Mouse (Mus musculus) lung, embryonic 14.5 days (tissue): ENCODE results near the gene Insl3. TPM values are rescaled to one million over a fixed set of nuclear protein-coding genes. Genes with fewer than 3 reads are reported as not detected.

ENCODE experiments used
- ATAC-seq: fragments of 200-750 bp; cut with Nextera tagmentation; 2 replicates; pipeline ENCODE4 v1.8.0; 2017; ENCODE audit warnings: mild to moderate bottlenecking, moderate TSS enrichment, moderate library complexity; ENCODE audit not compliant: insufficient read depth
- DNase-seq: peaks from one replicate; pipeline ENCODE4 v3.0.0-alpha.2; 2015
- H3K27ac ChIP-seq: fragments of 300-500 bp; sonication (generic); 2 replicates; pipeline ENCODE4 v1.5.1; 2014; ENCODE audit warnings: low read depth, mild to moderate bottlenecking, moderate library complexity
- H3K27me3 ChIP-seq: fragments of 300-500 bp; sonication (generic); 2 replicates; pipeline ENCODE4 v1.6.1; 2014; ENCODE audit warnings: low read length, control low read depth; ENCODE audit not compliant: insufficient read depth
- H3K36me3 ChIP-seq: fragments of 300-500 bp; sonication (generic); 2 replicates; pipeline ENCODE4 v1.6.1; 2014; ENCODE audit warnings: control low read depth; ENCODE audit not compliant: insufficient read depth
- H3K4me1 ChIP-seq: fragments of 300-500 bp; sonication (generic); 2 replicates; pipeline ENCODE4 v1.6.1; 2014; ENCODE audit warnings: antibody characterized with exemption, control low read depth; ENCODE audit not compliant: insufficient read depth
- H3K4me2 ChIP-seq: fragments of 300-500 bp; sonication (generic); 2 replicates; pipeline ENCODE4 v1.6.1; 2014; ENCODE audit warnings: mild to moderate bottlenecking
- H3K4me3 ChIP-seq: fragments of 300-500 bp; sonication (generic); 2 replicates; pipeline ENCODE4 v1.5.1; 2014; ENCODE audit warnings: low read depth, low read length
- H3K9ac ChIP-seq: fragments of 300-500 bp; sonication (generic); 2 replicates; pipeline ENCODE4 v1.6.1; 2014
- H3K9me3 ChIP-seq: fragments of 300-500 bp; sonication (generic); 2 replicates; pipeline ENCODE4 v1.6.1; 2016; ENCODE audit warnings: low read depth, low read length, control low read depth
- CTCF ChIP-seq: IDR thresholded peaks from 2 replicates; pipeline ENCODE4 v1.5.1; 2016; ENCODE audit warnings: antibody characterized with exemption, low read depth
- WGBS: fragments of 180-500 bp; shearing (Covaris S2); extraction: QIAGEN DNeasy Blood & Tissue Kit; methylation state at CpG from one replicate; pipeline ENCODE4 v1.1.7; 2014; 5-methylcytosine and 5-hydroxymethylcytosine counted together
- polyA plus RNA-seq: library from polyadenylated mRNA; unstranded; fragments of >200 nt; fragmentation: Nextera tagmentation; extraction: Ambion mirVana; gene quantifications from 2 replicates; pipeline ENCODE4 v1.2.1, GENCODE M21; 2014

The Insl3 gene
- polyA plus RNA-seq, 1 experiment from 2014 or later = 1.0 TPM

GRCm38 (mm10) chr8:71719218-71719617 lies 30.2 kb downstream of the Insl3 start:
- no peak overlapping the region for H3K9ac ChIP-seq
- H3K36me3 ChIP-seq = no peaks in the 10 kb centered on the region
- H3K4me2 ChIP-seq = no peak overlapping the region
- H3K4me3 ChIP-seq = no peak overlapping the region
- WGBS = 45% methylated on average over 4 of the region's 4 CpGs
- DNase-seq = no peak
- ATAC-seq = no peak
- no peaks in the 10 kb centered on the region for H3K4me1 ChIP-seq
- H3K9me3 ChIP-seq = no peaks in the 10 kb centered on the region
- H3K27ac ChIP-seq = no peak overlapping the region
- TF ChIP-seq CTCF = no peak
- H3K27me3 ChIP-seq = no peaks in the 10 kb centered on the region; the same call in 1 of the 2 replicates

GRCm38 (mm10) chr8:71719928-71720457 lies 31.0 kb downstream of the Insl3 start:
- no peak overlapping the region for H3K4me2 ChIP-seq
- no peaks in the 10 kb centered on the region for H3K9me3 ChIP-seq
- H3K4me1 ChIP-seq = no peaks in the 10 kb centered on the region
- H3K4me3 ChIP-seq = no peak overlapping the region
- TF ChIP-seq CTCF = no peak
- H3K27me3 ChIP-seq = peaks cover 8% of the 10 kb centered on the region
- ATAC-seq = no peak
- peak; percentile 50 for DNase-seq
- H3K9ac ChIP-seq = no peak overlapping the region
- WGBS = 39% methylated on average over 7 of the region's 7 CpGs
- no peaks in the 10 kb centered on the region for H3K36me3 ChIP-seq
- no peak overlapping the region for H3K27ac ChIP-seq

- Histone ChIP-seq H3K4me2 (no peak overlapping the region), H3K27ac (no peak overlapping the region), H3K4me1 (no peaks in the 10 kb centered on the region), H3K9ac (no peak overlapping the region), H3K36me3 (no peaks in the 10 kb centered on the region), H3K27me3 (peaks cover 22% of the 10 kb centered on the region), H3K9me3 (no peaks in the 10 kb centered on the region), H3K4me3 (no peak overlapping the region)
- ATAC-seq (no peak), DNase-seq (no peak)
- 56% methylated on average over 14 of the region's 14 CpGs for WGBS
- TF ChIP-seq CTCF = no peak
These were observed 34.1 kb downstream of the Insl3 start for GRCm38 (mm10) chr8:71723047-71723551.

DNA sequence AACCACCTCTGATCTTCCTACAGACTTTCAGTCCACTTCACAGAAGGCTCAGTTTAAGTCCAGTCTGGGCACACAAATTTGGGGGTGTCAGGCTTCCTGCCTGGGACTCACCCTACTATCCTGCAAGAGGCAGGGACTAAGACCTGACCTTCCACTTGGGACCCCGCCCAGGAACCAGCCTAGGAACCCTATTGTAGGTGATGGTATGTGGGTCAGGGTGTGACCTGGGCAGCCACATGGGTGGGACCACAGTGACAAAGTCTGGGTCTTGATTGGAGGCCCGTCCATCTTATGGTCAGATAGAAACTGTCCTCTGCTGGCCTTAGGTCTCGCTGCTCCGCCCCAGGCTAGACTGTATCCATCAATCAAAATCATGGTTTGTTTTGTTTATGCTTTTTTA lies 35.4 kb downstream of the Insl3 start:
- H3K4me2 ChIP-seq = no peak overlapping the region
- H3K36me3 ChIP-seq = no peaks in the 10 kb centered on the region
- no peak overlapping the region for H3K9ac ChIP-seq
- no peak overlapping the region for H3K27ac ChIP-seq
- H3K4me1 ChIP-seq = 0 out of 2 replicates have a peak, but pooled peaks cover 5% of the 10 kb centered on the region
- H3K9me3 ChIP-seq = no peaks in the 10 kb centered on the region
- 46% methylated on average over 4 of the region's 4 CpGs for WGBS
- DNase-seq (no peak), ATAC-seq (no peak)
- no peak overlapping the region for H3K4me3 ChIP-seq
- H3K27me3 ChIP-seq = peaks cover 26% of the 10 kb centered on the region
- no peak for TF ChIP-seq CTCF

GRCm38 (mm10) chr8:71725122-71725924 lies 36.3 kb downstream of the Insl3 start, which contains the start of gene Fcho1:
TSS of gene Fcho1 (minus strand) at chr8:71725716.
- H3K4me3 ChIP-seq = peak within 1 kb of the TSS; percentile 51
- no peaks in the 10 kb centered on the region for H3K9me3 ChIP-seq
- TF ChIP-seq CTCF = no peak
- WGBS = under 1% methylated on average over 53 of the region's 54 CpGs
- peaks cover 26% of the 10 kb centered on the region for H3K27me3 ChIP-seq
- peak; percentile 82 for ATAC-seq
- H3K4me2 ChIP-seq = peak within 1 kb of the TSS; percentile 72
- H3K9ac ChIP-seq = peak within 1 kb of the TSS; percentile 46
- H3K4me1 ChIP-seq = 0 out of 2 replicates have a peak, but pooled peaks cover 5% of the 10 kb centered on the region
- H3K27ac ChIP-seq = no peak within 1 kb of the TSS
- no peaks in the 10 kb centered on the region for H3K36me3 ChIP-seq
- DNase-seq = peak; percentile 84

- WGBS = 7% methylated on average over 20 of the region's 21 CpGs
- no peak for TF ChIP-seq CTCF
- no peak overlapping the region for H3K9ac ChIP-seq
- H3K9me3 ChIP-seq = no peaks in the 10 kb centered on the region
- ATAC-seq (peak; percentile 45; the same call in 1 of the 2 replicates), DNase-seq (peak; percentile 47)
- H3K27me3 ChIP-seq = peaks cover 26% of the 10 kb centered on the region
- no peak overlapping the region for H3K27ac ChIP-seq
- peak overlapping the region; percentile 14; the same call in 1 of the 2 replicates for H3K4me3 ChIP-seq
- H3K4me2 ChIP-seq = peak overlapping the region; percentile 58
- H3K4me1 ChIP-seq = 0 out of 2 replicates have a peak, but pooled peaks cover 5% of the 10 kb centered on the region
- H3K36me3 ChIP-seq = no peaks in the 10 kb centered on the region
These were observed 39.3 kb downstream of the Insl3 start for GRCm38 (mm10) chr8:71728240-71728785.
